Mouse (Mus musculus): ENCODE data around the gene Sla2.
"Not testable (repeated sequence)": the region's sequence is repeated elsewhere in the genome, so short reads cannot be mapped to it uniquely, and the experiment has no call there.

Sla2 gene

DNA sequence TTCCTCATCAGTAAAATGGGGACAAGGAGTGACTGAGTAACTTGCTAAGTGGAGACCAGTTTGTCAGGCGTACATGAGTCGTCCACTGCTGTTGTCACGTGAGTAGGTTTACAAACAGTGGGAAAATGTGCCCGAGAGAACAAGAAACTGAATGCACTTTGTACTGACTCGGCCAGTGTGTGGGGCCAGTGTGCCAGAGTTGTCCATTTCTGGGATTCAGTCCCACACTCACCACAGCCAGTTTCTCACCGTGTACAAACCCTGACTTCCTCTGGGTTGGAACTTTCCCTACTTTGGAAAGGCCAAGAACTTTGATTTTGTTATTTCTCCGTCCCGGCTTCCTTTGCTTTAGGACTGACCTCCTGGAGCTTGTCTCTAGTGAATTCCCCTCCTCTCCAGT is 18.0 kb downstream of the Sla2 start:
- no peak for DNase-seq (ENCODE audit: low spot score in 2 of 2)

GRCm38 (mm10) chr2:156864481-156864880 is 22.5 kb downstream of the Sla2 start:
- no peak for DNase-seq (ENCODE audit: low spot score in 2 of 2)

DNA sequence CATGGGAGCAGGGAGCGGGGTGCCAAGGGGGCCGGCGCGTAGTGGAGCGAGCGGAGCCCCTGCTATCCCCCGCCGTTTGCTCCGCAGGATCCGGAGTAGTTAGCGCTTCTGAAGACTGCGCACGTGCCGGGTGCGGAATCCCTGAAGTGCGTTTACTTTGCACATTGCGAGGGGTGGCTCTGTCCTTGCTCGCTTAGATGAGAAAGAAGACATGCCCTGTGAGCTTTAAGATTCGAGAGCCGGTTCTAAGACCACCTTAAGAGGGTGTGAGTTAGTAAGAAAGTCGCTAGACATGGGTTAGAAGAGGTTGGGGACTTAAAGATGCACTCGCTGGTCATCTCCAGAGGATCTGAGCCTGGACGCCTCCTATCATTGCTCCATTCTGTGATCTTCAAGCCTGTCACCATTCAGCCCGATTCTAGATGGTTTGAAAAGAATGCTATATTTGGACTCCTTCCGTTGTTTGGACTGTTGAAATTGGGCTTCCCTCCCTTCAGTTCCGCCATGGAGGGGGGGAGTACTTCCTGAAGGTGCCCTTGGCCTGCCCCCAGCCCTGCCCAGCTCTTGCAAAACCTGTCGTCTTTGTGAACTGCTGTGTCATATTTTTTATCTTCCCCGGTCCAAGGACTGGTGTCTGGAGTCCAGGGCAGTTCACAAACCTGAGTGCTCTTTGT is 23.4 kb downstream of the Sla2 start:
- DNase-seq (ENCODE audit: low spot score in 2 of 2) = peak in 1 of 2 experiments; percentile 26

- DNase-seq (ENCODE audit: low spot score in 2 of 2) = peak; percentile 97 to 98
Observed at GRCm38 (mm10) chr2:156862772-156863486, 24.1 kb downstream of the Sla2 start, which contains the start of gene Rab5if. Gene Rab5if, plus strand, starts transcription at chr2:156863128.

DNA sequence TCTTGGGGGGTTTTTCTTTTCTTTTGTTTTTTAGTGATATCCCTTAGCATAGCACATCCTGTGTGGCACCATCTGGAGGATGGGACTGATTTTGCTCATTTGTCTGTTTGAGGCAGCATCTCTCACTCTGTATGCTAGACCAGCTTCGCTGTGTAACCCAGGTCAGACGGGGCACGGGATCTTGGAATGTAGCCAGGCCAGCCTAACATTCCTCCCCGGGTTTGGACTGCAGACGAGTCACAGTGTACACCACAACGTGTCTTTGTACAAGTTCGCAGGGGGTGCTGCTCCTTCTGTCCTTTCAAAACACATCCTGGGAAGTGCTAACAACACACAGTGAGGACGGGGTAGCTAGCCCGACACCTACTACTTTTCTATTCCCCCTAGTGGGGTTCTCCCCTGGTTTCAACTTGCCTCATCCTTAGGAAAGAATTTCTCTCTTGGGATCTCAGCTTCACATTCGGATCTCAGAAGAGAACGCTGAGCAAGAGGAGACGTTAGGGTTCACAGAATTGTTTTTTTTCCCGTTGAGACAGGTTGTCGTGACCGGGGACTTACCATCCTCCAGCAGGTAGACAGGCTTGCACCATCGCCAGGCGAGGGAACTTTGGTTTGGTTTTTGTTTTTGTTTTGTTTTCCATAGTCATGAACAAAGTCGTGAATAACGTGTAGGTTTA is 24.8 kb downstream of the Sla2 start:
- DNase-seq (ENCODE audit: low spot score in 2 of 2) = peak; percentile 28 to 39

DNA sequence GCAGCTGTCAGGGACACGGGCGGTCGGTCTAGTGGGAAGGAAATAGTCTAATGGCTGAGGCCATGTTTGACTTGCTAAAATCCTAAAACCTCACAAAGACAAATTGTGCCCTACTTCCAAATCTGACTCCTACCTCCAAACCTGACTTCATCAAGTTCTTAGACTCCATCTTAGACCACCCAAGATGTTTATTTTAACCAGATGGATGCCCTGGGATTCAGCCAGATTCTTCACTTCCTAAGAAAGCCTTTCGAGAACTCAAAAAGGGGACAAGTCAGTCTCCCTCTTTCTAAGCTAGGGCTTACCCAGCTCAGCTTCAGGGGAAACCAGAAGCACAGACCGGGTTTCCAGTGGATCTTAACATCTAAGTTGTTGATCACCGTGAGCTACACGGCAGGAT is 28.3 kb downstream of the Sla2 start:
- DNase-seq (ENCODE audit: low spot score in 2 of 2) = no peak

DNA sequence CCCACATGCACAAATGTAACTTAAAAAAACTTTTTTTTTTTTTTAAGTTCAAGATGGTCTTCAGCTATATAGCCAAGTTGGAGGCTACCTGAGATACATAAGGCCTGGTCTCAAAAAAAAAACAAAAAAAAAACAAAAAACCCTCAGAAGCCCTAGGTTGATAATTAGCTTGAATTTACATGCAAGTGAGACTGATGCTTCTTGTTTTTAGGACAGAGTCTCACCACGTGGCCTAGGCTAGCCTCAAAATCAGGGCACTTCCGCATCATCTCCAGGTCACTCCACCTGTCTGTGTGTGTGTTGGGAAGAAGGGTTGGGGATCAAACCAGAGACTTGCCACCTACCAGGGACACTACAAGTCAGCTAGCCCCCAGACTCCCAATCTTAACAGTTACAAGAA is 29.2 kb downstream of the Sla2 start, which contains the start of gene 4930518I15Rik:
Gene 4930518I15Rik, minus strand, starts transcription at position 112 of the 400 bp plus-strand sequence.
- DNase-seq (ENCODE audit: low spot score in 2 of 2) = no peak

DNA sequence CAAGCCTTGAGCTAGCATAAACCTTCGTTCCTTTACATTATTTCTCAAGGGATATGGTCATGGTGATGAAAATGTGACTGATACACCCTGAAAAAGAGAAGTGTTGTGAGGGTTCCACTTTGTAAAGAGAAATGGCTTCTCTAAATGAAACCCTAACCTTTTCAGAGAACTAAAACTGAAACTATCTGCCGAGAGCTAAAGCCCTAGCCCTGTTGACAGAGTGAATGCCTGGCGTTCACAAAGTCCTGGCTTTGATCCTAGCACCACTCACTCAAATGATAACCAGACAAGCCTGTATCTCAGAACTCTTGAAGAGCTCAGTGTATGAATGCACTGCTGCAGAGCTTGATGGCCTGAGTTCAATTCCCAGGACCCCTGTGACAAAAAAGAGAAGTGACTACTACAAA is 29.6 kb downstream of the Sla2 start:
- no peak for DNase-seq (ENCODE audit: low spot score in 2 of 2)

DNA sequence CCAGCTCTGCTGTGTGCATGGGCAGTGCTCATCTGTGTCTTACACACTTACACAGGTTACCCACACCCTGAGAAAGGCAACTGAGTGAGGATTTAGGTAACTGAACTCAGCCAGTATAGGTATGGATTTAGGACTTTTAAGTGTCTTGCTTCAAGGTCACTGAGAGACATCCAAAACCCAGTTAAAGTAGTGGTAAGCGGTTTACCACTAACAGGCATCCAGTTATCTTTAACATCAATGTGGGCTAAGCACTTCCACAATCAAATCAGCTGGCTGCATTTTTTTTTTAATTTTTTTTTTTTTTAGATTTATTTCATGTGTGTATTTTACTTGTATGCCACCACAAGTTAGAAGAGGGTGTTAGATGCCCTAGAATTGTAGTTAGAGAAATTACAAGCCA is 30.7 kb downstream of the Sla2 start:
- DNase-seq (ENCODE audit: low spot score in 2 of 2) = no peak

DNA sequence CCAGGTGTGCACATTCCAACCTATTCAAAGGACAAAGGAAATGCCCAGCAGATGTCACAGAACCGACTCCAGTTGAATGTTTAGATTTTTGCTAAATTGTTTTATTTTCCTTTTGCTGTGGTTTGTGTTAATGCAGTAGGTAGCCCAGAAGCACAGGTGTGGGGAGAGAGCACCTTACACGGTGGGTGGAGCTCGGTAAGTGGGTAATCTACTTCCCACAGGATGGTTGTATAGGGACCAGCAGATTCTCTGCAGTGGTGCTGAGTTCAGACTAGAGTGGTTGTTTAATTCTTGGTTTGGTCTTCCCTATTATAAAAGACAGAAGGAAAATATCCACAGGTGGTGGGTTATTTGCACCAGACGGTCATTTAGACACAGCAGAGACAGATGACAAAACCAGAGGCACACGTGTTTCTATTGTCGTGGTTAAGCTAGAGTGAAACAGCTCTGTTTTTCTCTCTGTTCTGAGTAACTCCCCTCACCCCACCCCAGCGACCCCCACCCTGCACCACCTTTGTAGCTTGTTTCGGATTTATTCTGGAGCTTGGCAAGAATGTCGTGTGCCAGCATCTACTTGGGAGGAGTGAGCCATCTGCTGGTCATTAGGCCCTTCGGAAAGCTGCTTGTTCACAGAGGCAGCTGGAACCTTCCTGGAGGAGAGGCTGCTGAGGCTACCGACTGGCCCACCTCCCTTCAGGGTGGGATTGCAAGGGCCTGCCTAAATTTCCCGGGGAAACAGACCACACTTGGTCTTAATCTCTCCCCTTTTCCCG is 32.8 kb downstream of the Sla2 start:
- not testable (repeated sequence) for DNase-seq (ENCODE audit: low spot score in 2 of 2)

- DNase-seq (ENCODE audit: low spot score in 2 of 2) = not testable (repeated sequence)
Observed at GRCm38 (mm10) chr2:156853584-156853983, 33.4 kb downstream of the Sla2 start.

GRCm38 (mm10) chr2:156850505-156850904 is 36.5 kb downstream of the Sla2 start:
- no peak for DNase-seq (ENCODE audit: low spot score in 2 of 2)

- DNase-seq (ENCODE audit: low spot score in 2 of 2) = no peak
Observed at GRCm38 (mm10) chr2:156848526-156849182, 38.3 kb downstream of the Sla2 start.

DNA sequence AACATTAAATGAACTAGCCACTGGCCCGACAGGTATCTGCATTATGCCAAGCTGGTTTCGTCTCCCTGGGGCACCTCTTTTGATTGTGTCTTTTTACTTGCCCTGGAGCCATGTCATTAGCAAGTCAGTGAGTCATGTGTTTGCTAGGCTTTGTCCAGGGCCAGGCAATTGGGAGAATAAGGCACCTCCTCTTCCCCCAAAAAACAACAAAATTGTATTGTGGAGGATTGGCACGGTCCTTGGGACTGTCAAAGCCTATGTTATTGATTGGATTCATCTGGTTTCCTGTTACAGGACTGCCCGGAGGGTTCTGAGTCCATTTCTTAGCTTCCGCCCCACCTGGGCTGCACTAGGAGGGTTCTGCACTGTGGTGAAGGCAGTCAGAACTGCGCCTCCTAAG is 39.3 kb downstream of the Sla2 start:
- no peak for DNase-seq (ENCODE audit: low spot score in 2 of 2)

DNA sequence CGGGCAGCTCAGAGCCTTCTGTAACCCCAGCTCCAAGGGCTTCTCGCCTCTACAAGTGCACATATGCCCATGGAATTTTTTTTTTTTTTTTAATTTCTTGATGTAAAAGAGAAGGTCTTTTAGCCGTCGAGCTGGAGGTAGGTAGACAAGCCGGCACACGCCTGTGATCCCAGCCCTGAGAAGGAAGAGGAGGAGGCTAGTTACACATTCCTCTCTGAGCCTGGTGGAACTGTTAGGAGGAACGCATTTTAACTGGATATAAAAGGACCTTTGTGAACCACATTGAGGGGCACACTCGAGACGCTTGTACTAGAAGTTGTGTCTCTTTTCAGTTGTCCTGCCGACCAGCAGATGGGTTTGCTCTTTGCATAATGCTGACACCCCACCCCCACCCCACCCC is 42.3 kb downstream of the Sla2 start:
- DNase-seq (ENCODE audit: low spot score in 2 of 2) = no peak

DNA sequence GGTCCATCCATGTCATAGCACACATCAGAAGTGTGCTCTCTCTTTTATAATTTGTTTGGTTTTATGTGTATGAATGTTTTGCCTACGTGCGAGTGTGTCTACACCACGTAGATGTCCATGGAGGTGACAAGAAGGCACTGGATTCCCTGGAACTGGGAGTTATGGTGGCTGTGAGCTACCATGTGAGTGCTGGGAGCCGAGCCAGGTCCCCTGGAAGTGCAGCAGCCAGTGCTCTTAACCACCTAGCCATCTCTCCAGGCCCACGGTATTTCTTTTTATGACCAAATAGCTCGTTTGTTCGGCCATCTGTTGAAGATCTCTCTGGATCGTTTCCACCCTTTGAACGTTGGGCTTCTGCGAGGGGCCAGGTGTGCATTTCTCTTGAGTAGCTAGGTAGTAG is 43.7 kb downstream of the Sla2 start:
- no peak for DNase-seq (ENCODE audit: low spot score in 2 of 2)

GRCm38 (mm10) chr2:156842711-156843110 is 44.3 kb downstream of the Sla2 start:
- no peak for DNase-seq (ENCODE audit: low spot score in 2 of 2)

DNA sequence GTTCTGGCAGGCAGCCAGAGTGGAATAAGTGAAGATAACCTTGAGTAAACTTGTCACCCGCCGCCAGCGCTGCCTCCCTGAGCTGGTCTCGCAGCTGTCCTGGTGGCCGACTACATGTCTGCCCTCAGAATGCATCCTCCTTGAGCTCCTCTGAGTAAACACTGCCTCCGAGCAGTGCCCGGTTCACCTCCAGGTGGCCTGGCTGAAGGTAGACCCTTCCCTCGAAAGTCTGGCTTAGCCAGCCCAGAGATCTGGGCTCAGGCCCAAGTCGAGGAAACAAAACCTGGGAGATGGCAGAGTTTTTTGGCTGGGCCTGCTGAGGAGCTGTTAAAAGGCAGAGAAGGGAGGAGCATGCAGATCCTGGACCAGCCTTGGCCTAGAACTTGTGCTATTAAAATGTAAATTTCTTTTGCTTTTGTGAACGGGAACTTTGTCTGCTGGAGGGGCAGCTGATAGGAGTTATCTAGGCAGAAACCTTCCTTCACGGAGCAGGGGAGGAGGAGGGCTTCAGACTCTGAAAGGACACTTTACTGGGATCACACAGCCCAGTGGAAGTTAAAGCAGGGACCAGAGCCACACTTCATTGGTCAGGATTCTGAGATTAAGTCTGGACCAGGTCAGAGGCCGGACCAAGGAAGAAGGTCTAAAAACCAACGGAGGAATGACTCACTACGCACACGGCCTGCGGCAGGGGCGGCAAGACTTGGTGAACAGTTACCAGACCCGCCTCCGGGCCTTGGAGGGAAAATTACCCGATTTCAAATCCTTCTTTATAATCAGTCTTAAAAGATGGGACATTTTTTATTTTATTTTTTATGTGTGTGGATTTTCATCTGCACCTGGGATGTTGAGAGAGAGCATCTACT is 44.9 kb downstream of the Sla2 start:
- peak; percentile 15 to 23 for DNase-seq (ENCODE audit: low spot score in 2 of 2)

GRCm38 (mm10) chr2:156841028-156841840 is 45.8 kb downstream of the Sla2 start:
- peak; percentile 52 to 56 for DNase-seq (ENCODE audit: low spot score in 2 of 2)
